7 mouse cellular contexts compared by ENCODE assay signal in the genomic region with DNA sequence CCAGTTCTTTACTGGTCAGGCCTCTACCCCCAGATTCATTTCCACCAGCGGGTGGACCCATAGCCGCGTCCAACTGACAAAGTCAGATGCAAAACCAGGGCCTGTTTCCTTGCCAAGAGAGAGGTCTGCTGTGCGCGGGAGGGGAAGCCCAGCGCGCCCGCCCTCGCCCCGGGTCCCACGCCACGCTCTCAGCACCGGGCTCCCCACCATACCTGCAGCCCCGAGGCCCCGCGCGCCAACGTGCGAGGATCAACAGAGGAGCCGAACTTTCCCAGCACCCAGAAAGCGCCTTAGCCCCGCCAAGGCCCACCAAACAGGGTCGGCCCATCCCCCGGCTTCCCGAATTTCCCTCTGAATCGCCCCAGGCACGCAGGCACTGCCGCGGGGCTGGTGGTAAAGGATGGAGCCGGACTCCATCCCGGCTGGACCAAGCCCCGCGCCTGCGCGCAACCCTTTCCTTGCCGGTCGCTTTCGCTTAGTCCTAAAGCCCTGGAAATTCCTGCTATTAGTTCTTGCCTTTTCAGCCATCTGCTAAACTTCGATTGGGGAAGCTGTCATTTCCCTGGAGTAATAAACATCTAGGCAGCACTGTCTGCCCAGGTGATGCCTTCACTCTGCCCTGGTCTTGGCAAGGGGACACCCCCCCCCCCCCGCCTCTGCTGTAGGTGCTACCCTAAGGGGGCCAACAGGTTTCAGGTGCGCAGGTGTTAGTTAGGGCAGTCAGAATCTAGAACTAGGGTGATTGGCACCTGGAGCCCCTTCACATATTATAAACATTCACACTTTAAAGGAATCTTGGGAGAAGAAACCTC.
DNase-seq lines count a peak whose midpoint lies in the region; ATAC-seq and TF ChIP-seq lines count a peak whose summit lies in the region.

No protein-coding gene starts in this region.

- peak; percentile 34 for DNase-seq in adrenal gland, adult 8-10 months
- peak; percentile 63 to 85 for DNase-seq in cerebellum, postnatal 4 days (ENCODE audit: low spot score in 2 of 2)
- peak; percentile 82 for DNase-seq in gastrocnemius, postnatal 10 days
- peak; percentile 57 to 60 for DNase-seq in left cerebral cortex, postnatal 36 days (ENCODE audit: low spot score in 2 of 2)
- DNase-seq in mesoderm, embryonic 11.5 days (ENCODE audit: low read depth, low spot score) = peak; percentile 94

- peak overlapping the region; percentile 92 for H3K27ac ChIP-seq in hindbrain, embryonic 16.5 days (ENCODE audit: low read depth, low read length)
- H3K27ac ChIP-seq in small intestine, adult 2 months (ENCODE audit: insufficient read depth, low read depth, low read length) = no peak overlapping the region; the same call in 1 of the 2 replicates

- WGBS in hindbrain, embryonic 16.5 days = 2% methylated on average over 36 of the region's 41 CpGs
- 3% methylated on average over 41 of the region's 41 CpGs for WGBS in small intestine, adult 2 months

- peak overlapping the region; percentile 76 for H3K4me2 ChIP-seq in hindbrain, embryonic 16.5 days (ENCODE audit: low read length)

- no peaks in the 10 kb centered on the region for H3K27me3 ChIP-seq in hindbrain, embryonic 16.5 days (replicated peaks; ENCODE audit: control insufficient read depth, insufficient read depth, low read length)
- no peaks in the 10 kb centered on the region for H3K27me3 ChIP-seq in small intestine, adult 2 months (ENCODE audit: control insufficient read depth, insufficient read depth, low read length)

- no peaks in the 10 kb centered on the region for H3K9me3 ChIP-seq in hindbrain, embryonic 16.5 days (ENCODE audit: control insufficient read depth, low read length)

- H3K36me3 ChIP-seq in hindbrain, embryonic 16.5 days (ENCODE audit: control insufficient read depth, insufficient read depth, low read length) = no peaks in the 10 kb centered on the region
- H3K36me3 ChIP-seq in small intestine, adult 2 months (ENCODE audit: control insufficient read depth, insufficient read depth, low read length) = peaks cover 7% of the 10 kb centered on the region

- intact Hi-C loops in left cerebral cortex, postnatal 36 days (cut with DNase I) = loop anchor here (5.0 kb wide), 1 partner anchor 63 kb away; a partner anchor contains a TSS

- peak overlapping the region; percentile 83 for H3K9ac ChIP-seq in hindbrain, embryonic 16.5 days (ENCODE audit: low read depth, low read length)

- ATAC-seq in hindbrain, embryonic 16.5 days = peak; percentile 92

- peak overlapping the region; percentile 70 for H3K4me3 ChIP-seq in hindbrain, embryonic 16.5 days (ENCODE audit: low read length)
- peak overlapping the region; percentile 68 for H3K4me3 ChIP-seq in small intestine, adult 2 months (ENCODE audit: low read depth, low read length)

- no peak; the same call in 1 of the 2 replicates for TF ChIP-seq POLR2A in small intestine, adult 2 months (IDR thresholded peaks at IDR 0.05; ENCODE audit: low read depth, low read length)

- peaks cover 19% of the 10 kb centered on the region for H3K4me1 ChIP-seq in hindbrain, embryonic 16.5 days (ENCODE audit: control insufficient read depth, insufficient read depth, low read depth, low read length)
- H3K4me1 ChIP-seq in small intestine, adult 2 months (ENCODE audit: control insufficient read depth, insufficient read depth, insufficient read length, low read length) = peaks cover 49% of the 10 kb centered on the region

- 0 out of 2 replicates have a peak, but pooled peaks have one; percentile 9 for TF ChIP-seq CTCF in small intestine, adult 2 months (IDR thresholded peaks at IDR 0.05; ENCODE audit: extremely low read depth, insufficient read length, insufficient replicate concordance, low read depth, low read length)

Comparison
In these comparisons a context has a peak if more than half of its experiments do, and no peak if none do; other contexts are left out.
1. DNase-seq: peak in every context shown above with its lines; median percentile 94 in mesoderm, embryonic 11.5 days; 82 in gastrocnemius, postnatal 10 days; 74 in cerebellum, postnatal 4 days; 58 in left cerebral cortex, postnatal 36 days; 34 in adrenal gland, adult 8-10 months.